Mouse (Mus musculus) stomach, embryonic 16.5 days (tissue): Measurements from ENCODE around the gene Pcsk5. TPM values are rescaled to one million over a fixed set of nuclear protein-coding genes. Genes with fewer than 3 reads are reported as not detected.

Experiments
- ATAC-seq: fragments of 200-750 bp; cut with Nextera tagmentation; 2 replicates; pipeline ENCODE4 v1.8.0; 2017; ENCODE audit warnings: moderate number of reproducible peaks, moderate TSS enrichment; ENCODE audit not compliant: insufficient read depth, low FRiP score
- H3K27ac ChIP-seq: fragments of 300-500 bp; sonication (generic); 2 replicates; pipeline ENCODE4 v1.5.1; 2014; ENCODE audit warnings: low read length
- H3K27me3 ChIP-seq: fragments of 300-500 bp; sonication (generic); 2 replicates; pipeline ENCODE4 v1.6.1; 2014; ENCODE audit warnings: low read length, control low read depth, mixed read lengths; ENCODE audit not compliant: control insufficient read depth, insufficient read depth
- H3K36me3 ChIP-seq: fragments of 300-500 bp; sonication (generic); 2 replicates; pipeline ENCODE4 v1.6.1; 2014; ENCODE audit warnings: low read length; ENCODE audit not compliant: control insufficient read depth, insufficient read depth
- H3K4me1 ChIP-seq: fragments of 300-500 bp; sonication (generic); 2 replicates; pipeline ENCODE4 v1.6.1; 2014; ENCODE audit warnings: low read length, control low read depth, mixed read lengths; ENCODE audit not compliant: control insufficient read depth, insufficient read depth
- H3K4me2 ChIP-seq: fragments of 300-500 bp; sonication (generic); 2 replicates; pipeline ENCODE4 v1.6.1; 2014; ENCODE audit warnings: low read depth, low read length, mixed read lengths
- H3K4me3 ChIP-seq: fragments of 300-500 bp; sonication (generic); replicated peaks from 2 replicates; pipeline ENCODE4 v1.5.1; 2014; ENCODE audit warnings: mild to moderate bottlenecking, low read length
- H3K9ac ChIP-seq: fragments of 300-500 bp; sonication (generic); 2 replicates; pipeline ENCODE4 v1.6.1; 2014; ENCODE audit warnings: low read length
- H3K9me3 ChIP-seq: fragments of 300-500 bp; sonication (generic); replicated peaks from 2 replicates; pipeline ENCODE4 v1.6.1; 2016; ENCODE audit warnings: low read length, control low read depth; ENCODE audit not compliant: control insufficient read depth
- WGBS: fragments of 180-500 bp; shearing (Covaris S2); extraction: QIAGEN DNeasy Blood & Tissue Kit; methylation state at CpG from one replicate; pipeline ENCODE4 v1.1.7; 2014; 5-methylcytosine and 5-hydroxymethylcytosine counted together
- polyA plus RNA-seq: library from polyadenylated mRNA; unstranded; fragments of >200 nt; fragmentation: Nextera tagmentation; extraction: Ambion mirVana; gene quantifications from 2 replicates; pipeline ENCODE4 v1.2.1, GENCODE M21; 2015

Gene Pcsk5
- polyA plus RNA-seq, 1 experiment from 2014 or later, result 12.1 TPM

- no peak overlapping the region for H3K4me3 ChIP-seq
- no peak overlapping the region for H3K27ac ChIP-seq
- no peaks in the 10 kb centered on the region for H3K36me3 ChIP-seq
- no peak overlapping the region for H3K4me2 ChIP-seq
- no peaks in the 10 kb centered on the region for H3K4me1 ChIP-seq
- H3K9ac ChIP-seq, result no peak overlapping the region
- no peak for ATAC-seq
- H3K27me3 ChIP-seq, result no peaks in the 10 kb centered on the region
- whole genome bisulfite sequencing, result 64% methylated on average over 3 of the region's 3 CpGs
- no peaks in the 10 kb centered on the region for H3K9me3 ChIP-seq
These were observed 194.2 kb downstream of the Pcsk5 start for GRCm38 (mm10) chr19:17643128-17643797.

GRCm38 (mm10) chr19:17635984-17636383 is 201.4 kb downstream of the Pcsk5 start:
- no peak overlapping the region for H3K27ac ChIP-seq
- 64% methylated on average over 6 of the region's 6 CpGs for WGBS
- H3K36me3 ChIP-seq, result no peaks in the 10 kb centered on the region
- H3K4me3 ChIP-seq, result no peak overlapping the region
- H3K4me2 ChIP-seq, result no peak overlapping the region
- ATAC-seq, result peak; percentile 60; the same call in 1 of the 2 replicates
- no peaks in the 10 kb centered on the region for H3K9me3 ChIP-seq
- no peaks in the 10 kb centered on the region for H3K27me3 ChIP-seq
- H3K9ac ChIP-seq, result no peak overlapping the region
- no peaks in the 10 kb centered on the region for H3K4me1 ChIP-seq

DNA sequence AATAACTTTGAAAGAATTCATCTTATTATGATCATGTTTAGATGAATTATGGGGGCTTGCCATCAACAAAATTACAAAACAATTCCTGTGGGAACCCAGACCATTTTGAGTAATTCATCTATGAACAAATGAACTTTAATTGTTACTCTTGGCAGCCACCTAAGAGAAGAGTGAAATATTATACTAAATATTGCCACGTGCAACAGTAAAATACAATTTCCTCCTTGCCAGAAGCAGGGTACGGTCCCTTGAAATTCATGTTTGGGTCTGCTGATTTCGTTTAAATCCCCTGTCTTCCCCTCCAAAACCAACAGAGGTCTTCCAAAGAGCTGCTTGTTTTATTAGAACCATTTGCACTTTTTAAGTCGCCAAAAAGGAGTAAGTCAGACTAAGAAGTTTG is 221.8 kb downstream of the Pcsk5 start:
- Histone ChIP-seq H3K4me2 (no peak overlapping the region), H3K4me3 (no peak overlapping the region), H3K27ac (no peak overlapping the region), H3K9ac (no peak overlapping the region), H3K27me3 (no peaks in the 10 kb centered on the region), H3K9me3 (no peaks in the 10 kb centered on the region), H3K36me3 (no peaks in the 10 kb centered on the region), H3K4me1 (no peaks in the 10 kb centered on the region)
- no peak for ATAC-seq
- WGBS, result 57% methylated on average over 4 of the region's 4 CpGs

DNA sequence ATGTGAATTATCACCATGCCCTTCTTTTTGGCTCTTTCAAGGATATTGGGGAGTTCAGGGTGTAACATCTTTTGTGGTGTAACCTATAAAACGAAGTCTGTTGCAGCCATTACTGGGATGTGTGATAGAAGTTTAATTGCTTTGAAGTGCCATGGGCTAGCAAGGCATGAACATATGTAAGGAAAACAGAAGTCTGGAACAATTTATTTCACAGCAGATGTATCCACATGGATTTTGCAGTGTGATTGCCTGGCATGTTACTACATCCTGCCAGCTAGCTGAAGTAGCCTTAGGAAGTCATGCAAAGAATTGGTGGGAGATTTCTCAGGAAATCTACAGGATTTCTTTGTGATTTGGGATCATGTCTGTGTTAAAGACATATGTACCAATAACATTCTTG is 230.9 kb downstream of the Pcsk5 start:
- WGBS, result 55% methylated on average over 1 of the region's 1 CpGs
- no peak for ATAC-seq
- H3K27me3 ChIP-seq, result no peaks in the 10 kb centered on the region
- no peaks in the 10 kb centered on the region for H3K36me3 ChIP-seq
- no peak overlapping the region for H3K27ac ChIP-seq
- H3K4me1 ChIP-seq, result no peaks in the 10 kb centered on the region
- no peaks in the 10 kb centered on the region for H3K9me3 ChIP-seq
- H3K9ac ChIP-seq, result no peak overlapping the region
- H3K4me3 ChIP-seq, result no peak overlapping the region
- H3K4me2 ChIP-seq, result no peak overlapping the region

DNA sequence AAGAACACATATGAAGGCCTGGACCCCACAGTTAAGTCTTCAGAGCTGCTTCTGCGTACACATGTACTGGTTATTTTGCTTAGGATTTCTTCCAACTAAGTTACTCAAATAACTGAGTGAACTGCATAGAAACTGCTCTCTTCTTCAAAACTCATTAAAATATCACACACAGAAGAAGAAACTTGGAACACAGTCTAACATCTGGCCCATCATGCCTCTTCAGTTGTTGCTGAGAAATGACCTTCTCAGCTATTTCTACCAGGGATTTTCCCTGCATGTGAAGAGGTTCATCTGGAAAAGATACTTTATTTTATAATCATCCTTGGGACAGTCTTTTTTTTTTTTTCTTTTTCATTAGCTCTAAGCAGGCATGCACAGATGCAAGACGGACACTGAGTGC is 231.3 kb downstream of the Pcsk5 start:
- 68% methylated on average over 2 of the region's 2 CpGs for WGBS
- Histone ChIP-seq H3K4me2 (no peak overlapping the region), H3K27ac (no peak overlapping the region), H3K4me1 (no peaks in the 10 kb centered on the region), H3K27me3 (no peaks in the 10 kb centered on the region), H3K9ac (no peak overlapping the region), H3K4me3 (no peak overlapping the region), H3K9me3 (no peaks in the 10 kb centered on the region), H3K36me3 (no peaks in the 10 kb centered on the region)
- ATAC-seq, result no peak

- no peak overlapping the region for H3K27ac ChIP-seq
- no peaks in the 10 kb centered on the region for H3K36me3 ChIP-seq
- no peak overlapping the region for H3K4me3 ChIP-seq
- 59% methylated on average over 3 of the region's 3 CpGs for WGBS
- H3K4me1 ChIP-seq, result no peaks in the 10 kb centered on the region
- H3K4me2 ChIP-seq, result no peak overlapping the region
- H3K27me3 ChIP-seq, result no peaks in the 10 kb centered on the region
- no peak overlapping the region for H3K9ac ChIP-seq
- ATAC-seq, result no peak
- no peaks in the 10 kb centered on the region for H3K9me3 ChIP-seq
These were observed 234.1 kb downstream of the Pcsk5 start for GRCm38 (mm10) chr19:17603322-17603721.

DNA sequence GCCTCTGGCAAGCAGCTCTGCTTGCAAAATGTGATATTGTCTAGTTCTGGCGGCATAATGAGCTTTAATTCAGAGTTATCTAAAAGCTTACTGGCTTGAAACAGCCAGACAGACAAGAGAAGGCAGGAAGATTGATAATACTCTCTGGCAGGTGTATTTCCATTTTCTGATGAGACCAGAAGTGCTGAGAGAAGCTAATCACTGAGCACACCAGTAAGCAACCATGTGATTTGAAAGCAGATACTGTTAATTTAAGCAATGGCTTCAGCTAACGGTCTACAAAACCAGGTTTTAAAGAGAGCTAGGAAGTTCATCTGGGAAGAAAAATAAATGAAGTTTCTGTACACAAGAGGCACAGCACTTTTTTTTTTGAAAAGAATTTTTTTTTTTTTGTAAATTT is 237.1 kb downstream of the Pcsk5 start:
- Histone ChIP-seq H3K27me3 (no peaks in the 10 kb centered on the region), H3K9ac (no peak overlapping the region), H3K4me2 (no peak overlapping the region), H3K36me3 (no peaks in the 10 kb centered on the region), H3K9me3 (no peaks in the 10 kb centered on the region), H3K27ac (no peak overlapping the region), H3K4me3 (no peak overlapping the region), H3K4me1 (no peaks in the 10 kb centered on the region)
- no peak for ATAC-seq
- WGBS, result 55% methylated on average over 2 of the region's 2 CpGs

DNA sequence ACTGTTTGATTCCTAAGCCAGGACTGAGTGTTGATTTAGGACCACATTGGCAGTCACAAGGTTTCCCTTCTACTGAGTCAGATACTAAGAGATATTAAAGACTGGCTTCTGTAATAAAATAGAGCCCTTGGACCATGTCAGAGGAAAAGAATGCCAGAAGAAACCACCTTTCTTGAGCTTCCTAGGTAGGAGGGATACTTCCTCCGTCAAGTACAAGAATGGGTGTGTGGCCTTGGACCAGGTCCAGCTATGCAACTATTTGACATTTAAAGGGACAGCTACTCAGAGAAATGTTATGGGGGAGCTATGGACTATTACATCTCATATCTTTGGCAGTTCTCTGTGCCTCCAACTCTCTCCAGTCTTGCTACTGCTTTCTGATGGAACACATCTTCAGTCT is 244.6 kb downstream of the Pcsk5 start:
- Histone ChIP-seq H3K36me3 (no peaks in the 10 kb centered on the region), H3K4me1 (peaks cover 10% of the 10 kb centered on the region; the same call in 1 of the 2 replicates), H3K4me2 (no peak overlapping the region), H3K4me3 (no peak overlapping the region), H3K9me3 (no peaks in the 10 kb centered on the region), H3K9ac (no peak overlapping the region), H3K27me3 (no peaks in the 10 kb centered on the region), H3K27ac (no peak overlapping the region)
- ATAC-seq, result no peak
- WGBS, result 19% methylated on average over 1 of the region's 1 CpGs

- no peaks in the 10 kb centered on the region for H3K9me3 ChIP-seq
- H3K4me1 ChIP-seq, result peaks cover 10% of the 10 kb centered on the region; the same call in 1 of the 2 replicates
- H3K4me2 ChIP-seq, result no peak overlapping the region
- no peak overlapping the region for H3K27ac ChIP-seq
- H3K36me3 ChIP-seq, result no peaks in the 10 kb centered on the region
- 30% methylated on average over 8 of the region's 8 CpGs for WGBS
- no peak overlapping the region for H3K4me3 ChIP-seq
- H3K27me3 ChIP-seq, result no peaks in the 10 kb centered on the region
- no peak overlapping the region for H3K9ac ChIP-seq
- no peak for ATAC-seq
These were observed 246.1 kb downstream of the Pcsk5 start for GRCm38 (mm10) chr19:17591335-17591734.
